Mouse (Mus musculus) thymus, postnatal 25 days (tissue): ENCODE measurements at regions not wholly inside any gene's neighbourhood (a gene's known extent, or its start where the extent isn't known, plus 50 kb on each side); places are given as distances from the start of the nearest gene placed in this dataset.

Source experiments
- DNase-seq: peaks from one replicate; pipeline ENCODE4 v3.0.0; 2022

GRCm38 (mm10) chr11:25538641-25539258, 671.8 kb downstream of the 5730522E02Rik start:
- DNase-seq: no peak

GRCm38 (mm10) chr11:25536069-25536468, 674.5 kb downstream of the 5730522E02Rik start:
- DNase-seq: no peak

GRCm38 (mm10) chr11:25533081-25533480, 677.5 kb downstream of the 5730522E02Rik start:
- no peak for DNase-seq

- no peak for DNase-seq
Observed at GRCm38 (mm10) chr11:25531668-25532398, 678.7 kb downstream of the 5730522E02Rik start.

- DNase-seq: no peak
Observed at GRCm38 (mm10) chr11:25528056-25528455, 682.5 kb downstream of the 5730522E02Rik start.

- DNase-seq: no peak
Observed at GRCm38 (mm10) chr11:25518903-25519302, 691.7 kb downstream of the 5730522E02Rik start.

- DNase-seq: no peak
Observed at GRCm38 (mm10) chr11:25518131-25518530, 692.4 kb downstream of the 5730522E02Rik start.

- no peak for DNase-seq
Observed at GRCm38 (mm10) chr11:25505500-25505899, 705.1 kb downstream of the 5730522E02Rik start.

- no peak for DNase-seq
Observed at GRCm38 (mm10) chr11:25473682-25474365, 736.7 kb downstream of the 5730522E02Rik start.

GRCm38 (mm10) chr11:25469819-25470218, 740.7 kb downstream of the 5730522E02Rik start:
- DNase-seq: no peak

GRCm38 (mm10) chr11:25437206-25437605, 773.4 kb downstream of the 5730522E02Rik start:
- no peak for DNase-seq

GRCm38 (mm10) chr11:25435645-25436044, 774.9 kb downstream of the 5730522E02Rik start:
- no peak for DNase-seq

- DNase-seq: no peak
Observed at GRCm38 (mm10) chr11:25423186-25423585, 787.4 kb downstream of the 5730522E02Rik start.

- no peak for DNase-seq
Observed at GRCm38 (mm10) chr11:25421486-25421885, 789.1 kb downstream of the 5730522E02Rik start.

GRCm38 (mm10) chr11:25410403-25411090, 800.0 kb downstream of the 5730522E02Rik start:
- no peak for DNase-seq

- DNase-seq: no peak
Observed at GRCm38 (mm10) chr11:25391649-25392048, 818.9 kb downstream of the 5730522E02Rik start.

GRCm38 (mm10) chr11:25367111-25367510, 843.5 kb downstream of the 5730522E02Rik start:
- no peak for DNase-seq

- DNase-seq: no peak
Observed at GRCm38 (mm10) chr11:25365433-25365832, 845.1 kb downstream of the 5730522E02Rik start.

- DNase-seq: no peak
Observed at GRCm38 (mm10) chr11:25359723-25360122, 850.8 kb downstream of the 5730522E02Rik start.

GRCm38 (mm10) chr11:25357717-25358411, 852.7 kb downstream of the 5730522E02Rik start:
- no peak for DNase-seq

- no peak for DNase-seq
Observed at GRCm38 (mm10) chr11:25356671-25357586, 853.6 kb downstream of the 5730522E02Rik start.
